Mouse (Mus musculus) myocyte (in vitro differentiated cells): Measurements from ENCODE around the gene Foxo3.

Source experiments
- E2F4 ChIP-seq: IDR thresholded peaks from one replicate; pipeline ENCODE4 v1.6.1; 2011; ENCODE audit warnings: mild to moderate bottlenecking, control low read depth, moderate library complexity; ENCODE audit not compliant: insufficient read depth
- MAX ChIP-seq: IDR thresholded peaks from one replicate; pipeline ENCODE4 v1.6.1; 2011; ENCODE audit warnings: low read depth, mild to moderate bottlenecking, control low read depth
- MYOD1 ChIP-seq, 3 experiments: IDR thresholded peaks; one replicate each; pipeline ENCODE4 v1.6.1; 2011; ENCODE audit warnings: control low read depth in 2 of 3, low read depth in 2 of 3, mild to moderate bottlenecking in 2 of 3, moderate library complexity in 1 of 3; ENCODE audit not compliant: insufficient read length in 2 of 3, control insufficient read depth in 1 of 3
- POLR2A ChIP-seq: IDR thresholded peaks from one replicate; pipeline ENCODE4 v1.6.1; 2011; ENCODE audit warnings: low read depth, mild to moderate bottlenecking, control low read depth, moderate library complexity; ENCODE audit not compliant: insufficient read length
- POLR2AphosphoS2 ChIP-seq: IDR thresholded peaks from one replicate; pipeline ENCODE4 v1.6.1; 2011; ENCODE audit warnings: low read depth, control low read depth; ENCODE audit not compliant: insufficient read length
- SRF ChIP-seq: IDR thresholded peaks from one replicate; pipeline ENCODE4 v1.6.1; 2011; ENCODE audit warnings: low read depth; ENCODE audit not compliant: control insufficient read depth, insufficient read length
- TCF12 ChIP-seq: IDR thresholded peaks from one replicate; pipeline ENCODE4 v1.6.1; 2011; ENCODE audit warnings: mild to moderate bottlenecking, control low read depth; ENCODE audit not compliant: poor library complexity, insufficient read depth, severe bottlenecking
- USF1 ChIP-seq: IDR thresholded peaks from one replicate; pipeline ENCODE4 v1.6.1; 2011; ENCODE audit warnings: low read depth, mild to moderate bottlenecking, control low read depth, moderate library complexity

DNA sequence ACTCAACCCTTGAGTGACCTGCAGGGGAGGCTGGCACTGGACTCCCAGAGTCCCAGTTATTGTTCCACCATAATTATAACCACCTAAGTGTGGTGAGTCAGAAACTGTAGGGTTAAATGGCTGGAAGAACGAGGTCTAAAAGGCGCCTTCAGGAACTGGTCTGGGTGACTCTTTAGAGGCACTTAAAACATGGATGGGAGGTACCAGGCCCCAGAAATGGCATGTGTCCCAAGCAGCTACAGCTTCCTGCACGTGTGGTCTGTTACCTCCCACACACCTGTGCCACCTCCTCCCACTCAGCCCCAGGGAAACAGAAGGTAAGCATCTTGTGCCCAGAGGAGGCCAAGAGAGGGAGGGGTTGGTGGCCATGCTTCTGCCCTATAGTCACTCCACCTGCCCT lies 128.2 kb downstream of the Foxo3 start:
- TF ChIP-seq SRF (no peak), POLR2A (no peak), E2F4 (no peak), MYOD1 (IDR thresholded peaks at IDR 0.05; ENCODE audit: control insufficient read depth in 1 of 3, insufficient read length in 2 of 3, low read depth in 2 of 3) (no peak), TCF12 (no peak), POLR2AphosphoS2 (no peak), MAX (no peak), USF1 (no peak)
